Mouse (Mus musculus) neural tube, embryonic 14.5 days (tissue): ENCODE measurements around the gene Ripor2. TPM values are rescaled to one million over a fixed set of nuclear protein-coding genes. Genes with fewer than 3 reads are reported as not detected.

Source experiments
- ATAC-seq: fragments of 200-750 bp; cut with Nextera tagmentation; 2 replicates; pipeline ENCODE4 v1.8.0; 2017; ENCODE audit warnings: low read depth, mild to moderate bottlenecking, moderate TSS enrichment, moderate library complexity
- H3K27ac ChIP-seq: fragments of 300-500 bp; sonication (generic); 2 replicates; pipeline ENCODE4 v1.5.1; 2014; ENCODE audit warnings: low read depth, mild to moderate bottlenecking, control low read depth, low read length, moderate library complexity, mixed read lengths
- H3K27me3 ChIP-seq: fragments of 300-500 bp; sonication (generic); 2 replicates; pipeline ENCODE4 v1.6.1; 2014; ENCODE audit warnings: low read length; ENCODE audit not compliant: control insufficient read depth, insufficient read depth
- H3K36me3 ChIP-seq: fragments of 300-500 bp; sonication (generic); 2 replicates; pipeline ENCODE4 v1.6.1; 2014; ENCODE audit warnings: low read length, mixed read lengths; ENCODE audit not compliant: control insufficient read depth, insufficient read depth
- H3K4me1 ChIP-seq: fragments of 300-500 bp; sonication (generic); 2 replicates; pipeline ENCODE4 v1.6.1; 2014; ENCODE audit warnings: low read length; ENCODE audit not compliant: control insufficient read depth, insufficient read depth
- H3K4me2 ChIP-seq: fragments of 300-500 bp; sonication (generic); 2 replicates; pipeline ENCODE4 v1.6.1; 2014; ENCODE audit warnings: mild to moderate bottlenecking, low read depth, low read length, control low read depth
- H3K4me3 ChIP-seq: fragments of 300-500 bp; sonication (generic); 2 replicates; pipeline ENCODE4 v1.5.1; 2014; ENCODE audit warnings: low read depth, low read length, control low read depth, mixed read lengths
- H3K9ac ChIP-seq: fragments of 300-500 bp; sonication (generic); replicated peaks from 2 replicates; pipeline ENCODE4 v1.6.1; 2014; ENCODE audit warnings: low read depth, mild to moderate bottlenecking, control low read depth, low read length, mixed read lengths
- H3K9me3 ChIP-seq: fragments of 300-500 bp; sonication (generic); 2 replicates; pipeline ENCODE4 v1.6.1; 2016; ENCODE audit warnings: low read length; ENCODE audit not compliant: control insufficient read depth
- WGBS: fragments of 180-500 bp; shearing (Covaris S2); extraction: QIAGEN DNeasy Blood & Tissue Kit; methylation state at CpG from one replicate; pipeline ENCODE4 v1.1.7; 2014; 5-methylcytosine and 5-hydroxymethylcytosine counted together
- polyA plus RNA-seq: library from polyadenylated mRNA; unstranded; fragments of >200 nt; fragmentation: Nextera tagmentation; extraction: Ambion mirVana; gene quantifications from 2 replicates; pipeline ENCODE4 v1.2.1, GENCODE M21; 2014

Ripor2 gene
- polyA plus RNA-seq, 1 experiment from 2014 or later = 28.6 TPM

DNA sequence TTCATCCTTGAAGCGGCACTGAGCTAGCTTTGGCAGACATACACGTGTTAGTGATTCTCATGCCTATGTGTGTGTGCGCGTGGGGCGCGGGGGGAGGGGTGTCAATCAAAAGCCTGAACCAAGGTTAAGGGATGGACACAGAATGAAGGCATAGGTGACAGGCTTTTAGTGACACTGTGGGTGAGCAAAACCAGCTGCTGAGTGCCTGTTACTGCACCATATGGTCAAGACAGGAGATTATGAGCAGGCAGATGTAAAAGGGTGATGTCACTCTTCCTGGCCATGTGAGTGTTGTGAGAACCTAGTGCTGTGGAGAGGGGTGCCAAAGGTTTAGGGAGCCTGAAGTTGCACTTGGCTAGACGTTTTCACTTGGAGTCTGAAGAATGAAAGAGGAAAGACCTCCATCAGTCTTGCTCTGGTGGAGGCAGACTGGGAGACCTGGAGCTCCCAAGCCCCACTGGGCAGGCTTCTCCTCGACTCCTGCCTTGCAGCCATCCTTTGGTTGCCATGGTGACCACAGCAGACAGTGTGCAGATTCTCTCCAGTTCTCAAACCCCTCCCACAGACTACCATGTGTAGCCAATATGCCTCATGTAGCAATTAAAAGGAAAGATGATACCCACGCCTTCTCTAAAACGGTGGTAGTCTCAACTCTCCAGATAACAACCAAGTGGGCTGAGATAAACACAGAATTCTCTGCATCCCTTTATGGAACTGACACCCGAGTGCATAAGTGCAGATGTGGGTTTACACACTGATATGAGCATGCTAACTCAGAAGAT is 5.5 kb upstream of the Ripor2 start:
- H3K4me2 ChIP-seq = no peak overlapping the region
- 48% methylated on average over 11 of the region's 11 CpGs for WGBS
- peak; percentile 96 for ATAC-seq
- no peaks in the 10 kb centered on the region for H3K27me3 ChIP-seq
- H3K4me1 ChIP-seq = peaks cover 11% of the 10 kb centered on the region; the same call in 1 of the 2 replicates
- H3K27ac ChIP-seq = peak overlapping the region; percentile 68
- no peak overlapping the region for H3K9ac ChIP-seq
- no peaks in the 10 kb centered on the region for H3K36me3 ChIP-seq
- no peak overlapping the region for H3K4me3 ChIP-seq
- no peaks in the 10 kb centered on the region for H3K9me3 ChIP-seq

DNA sequence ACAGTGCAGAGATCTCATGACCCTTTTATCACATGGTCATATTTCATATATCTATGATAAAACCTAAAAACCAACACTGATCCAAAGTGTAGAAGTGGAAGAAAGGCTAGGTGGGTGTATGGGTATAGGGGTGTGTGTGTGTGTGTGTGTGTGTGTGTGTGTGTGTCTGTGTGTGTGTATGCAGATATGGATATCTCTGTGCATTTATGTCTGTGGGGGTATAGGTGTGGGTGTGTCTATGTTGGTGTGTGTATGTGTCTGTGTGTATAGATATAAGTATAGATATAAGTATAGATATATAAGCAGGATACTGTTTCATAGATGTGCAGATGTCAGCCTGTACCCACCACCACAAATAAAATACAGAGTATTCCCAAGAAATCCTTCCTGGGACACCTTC is 3.7 kb upstream of the Ripor2 start:
- H3K9me3 ChIP-seq = no peaks in the 10 kb centered on the region
- H3K36me3 ChIP-seq = no peaks in the 10 kb centered on the region
- peaks cover 11% of the 10 kb centered on the region; the same call in 1 of the 2 replicates for H3K4me1 ChIP-seq
- H3K4me3 ChIP-seq = no peak overlapping the region
- H3K4me2 ChIP-seq = no peak overlapping the region
- H3K27me3 ChIP-seq = no peaks in the 10 kb centered on the region
- no peak overlapping the region for H3K9ac ChIP-seq
- H3K27ac ChIP-seq = no peak overlapping the region
- ATAC-seq = no peak

DNA sequence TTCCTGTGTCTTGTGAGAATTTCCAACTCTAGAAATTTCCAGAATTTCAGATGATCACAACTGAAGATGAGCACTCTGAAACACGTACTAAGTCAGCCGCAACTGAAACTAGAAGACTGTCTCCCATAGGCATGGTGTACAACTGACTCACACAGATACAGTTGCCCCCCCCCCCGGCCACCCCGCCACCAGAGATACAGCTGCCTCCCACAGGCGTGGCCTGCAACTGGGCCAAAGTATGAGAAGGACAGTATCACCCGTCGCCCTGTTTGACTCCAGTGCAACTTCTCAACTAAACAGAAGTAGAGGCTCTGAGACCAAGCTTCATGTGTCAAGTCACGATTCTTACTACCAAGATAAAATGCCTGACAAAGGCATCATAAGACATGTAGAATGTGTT is 1.2 kb upstream of the Ripor2 start:
- 87% methylated on average over 8 of the region's 8 CpGs for WGBS
- Histone ChIP-seq H3K4me1 (peaks cover 11% of the 10 kb centered on the region; the same call in 1 of the 2 replicates), H3K36me3 (no peaks in the 10 kb centered on the region), H3K27ac (no peak overlapping the region), H3K9me3 (no peaks in the 10 kb centered on the region), H3K4me2 (no peak overlapping the region), H3K4me3 (no peak overlapping the region), H3K27me3 (no peaks in the 10 kb centered on the region), H3K9ac (no peak overlapping the region)
- ATAC-seq = no peak

DNA sequence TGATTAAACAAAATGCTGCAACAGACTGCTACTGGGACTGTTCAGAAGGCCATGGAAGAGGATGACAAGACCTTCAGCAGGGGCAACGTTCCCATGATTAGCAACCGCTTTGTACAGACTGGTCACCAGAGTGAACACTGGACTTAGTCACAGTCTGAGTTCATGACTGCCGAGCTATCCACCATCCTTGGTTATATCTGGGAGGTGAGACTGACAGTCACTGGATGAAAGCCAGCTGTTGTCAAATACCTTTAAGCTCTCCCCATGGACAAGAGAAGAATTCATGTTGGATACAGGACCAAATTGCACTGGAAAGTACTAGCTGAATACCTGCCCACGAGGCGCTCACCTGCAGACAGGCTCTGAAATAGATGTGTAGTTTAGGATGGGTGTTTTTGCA is 2.4 kb downstream of the Ripor2 start:
- no peak overlapping the region for H3K27ac ChIP-seq
- no peak overlapping the region for H3K4me2 ChIP-seq
- no peaks in the 10 kb centered on the region for H3K27me3 ChIP-seq
- WGBS = 89% methylated on average over 5 of the region's 5 CpGs
- no peaks in the 10 kb centered on the region for H3K9me3 ChIP-seq
- no peak overlapping the region for H3K9ac ChIP-seq
- no peak for ATAC-seq
- H3K4me3 ChIP-seq = no peak overlapping the region
- H3K4me1 ChIP-seq = no peaks in the 10 kb centered on the region
- H3K36me3 ChIP-seq = no peaks in the 10 kb centered on the region

DNA sequence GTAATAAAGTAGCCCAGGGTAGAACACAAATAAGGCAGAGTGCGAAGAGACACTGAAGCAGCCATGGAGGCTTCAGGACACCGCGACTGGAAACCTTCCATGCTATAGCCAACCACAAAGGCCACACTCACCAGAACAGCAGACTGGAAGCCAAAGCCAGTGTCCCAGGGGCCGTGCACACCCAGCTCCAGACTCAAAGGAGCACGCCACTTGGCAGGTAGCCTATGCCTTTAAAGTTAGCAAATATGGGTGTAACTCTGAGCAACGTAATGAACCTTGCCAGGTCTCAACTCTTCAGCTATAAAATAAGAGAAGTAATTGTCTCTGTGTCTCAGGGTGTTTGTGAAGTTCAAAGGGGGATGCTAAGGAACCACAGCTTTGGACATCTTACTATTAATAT is 2.9 kb downstream of the Ripor2 start:
- no peaks in the 10 kb centered on the region for H3K36me3 ChIP-seq

DNA sequence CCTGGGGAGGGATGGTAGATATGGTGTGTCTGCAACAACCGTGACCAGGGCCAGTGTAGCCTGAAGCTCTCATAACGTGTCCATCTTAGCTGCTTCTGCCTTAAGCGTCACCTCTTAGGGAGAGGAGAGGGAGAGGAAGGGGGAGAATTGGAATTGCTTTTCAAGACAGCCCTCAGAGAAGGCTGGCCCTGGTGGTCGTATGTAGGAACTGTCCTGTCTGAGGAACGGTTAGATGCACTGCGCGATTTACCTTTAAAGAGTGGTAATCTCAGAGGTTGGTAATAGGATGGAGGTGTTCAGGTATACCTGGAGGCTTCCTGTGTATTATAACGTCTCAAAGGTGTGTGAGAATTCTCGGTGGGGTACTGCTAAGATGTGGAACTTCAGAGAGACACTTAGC is 3.4 kb downstream of the Ripor2 start:
- Histone ChIP-seq H3K27me3 (no peaks in the 10 kb centered on the region), H3K4me1 (no peaks in the 10 kb centered on the region), H3K4me3 (no peak overlapping the region), H3K9ac (no peak overlapping the region), H3K4me2 (no peak overlapping the region), H3K36me3 (no peaks in the 10 kb centered on the region), H3K27ac (no peak overlapping the region), H3K9me3 (no peaks in the 10 kb centered on the region)
- no peak for ATAC-seq
- WGBS = 62% methylated on average over 9 of the region's 9 CpGs

More for the DNA sequence above, 2.9 kb downstream of the Ripor2 start:
- Histone ChIP-seq H3K4me3 (no peak overlapping the region), H3K4me1 (no peaks in the 10 kb centered on the region), H3K9ac (no peak overlapping the region), H3K9me3 (no peaks in the 10 kb centered on the region), H3K27ac (no peak overlapping the region), H3K27me3 (no peaks in the 10 kb centered on the region), H3K4me2 (no peak overlapping the region)
- 92% methylated on average over 6 of the region's 6 CpGs for WGBS
- no peak for ATAC-seq

DNA sequence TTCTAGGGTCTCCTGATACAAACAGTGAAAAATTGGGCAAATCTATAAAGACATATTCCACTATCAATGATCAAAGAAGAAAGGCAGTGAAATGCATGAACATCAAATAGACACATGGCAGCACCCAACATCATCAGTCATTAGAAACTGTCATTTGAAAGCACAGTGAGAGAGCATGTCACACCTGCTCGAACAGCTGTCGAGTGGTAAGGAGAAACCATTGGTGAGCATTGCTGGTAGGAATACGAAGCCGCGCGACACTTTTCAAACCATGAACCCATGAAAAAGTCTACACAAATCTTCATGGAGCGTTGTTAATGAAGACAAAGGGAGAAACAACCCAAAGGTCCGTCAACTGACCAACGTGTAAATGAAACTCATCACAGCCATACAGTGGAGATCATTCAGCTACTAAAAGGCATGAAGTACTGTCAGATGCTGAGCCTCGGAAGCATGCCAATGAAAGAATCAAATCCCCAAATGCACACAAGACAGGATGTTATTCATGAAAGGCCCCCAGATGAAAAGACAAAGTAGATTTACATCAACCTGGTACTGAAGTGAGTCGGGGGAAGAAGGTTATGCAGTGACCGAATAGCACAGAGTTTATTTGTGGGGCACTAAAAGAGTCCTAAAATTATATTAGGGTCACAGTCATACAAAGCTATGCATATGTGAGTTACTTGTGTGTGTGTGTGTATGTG is 5.4 kb downstream of the Ripor2 start:
- H3K27me3 ChIP-seq = no peaks in the 10 kb centered on the region
- no peak overlapping the region for H3K9ac ChIP-seq
- ATAC-seq = no peak
- 87% methylated on average over 12 of the region's 12 CpGs for WGBS
- H3K4me3 ChIP-seq = no peak overlapping the region
- H3K9me3 ChIP-seq = no peaks in the 10 kb centered on the region
- no peak overlapping the region for H3K27ac ChIP-seq
- no peaks in the 10 kb centered on the region for H3K36me3 ChIP-seq
- H3K4me2 ChIP-seq = no peak overlapping the region
- no peaks in the 10 kb centered on the region for H3K4me1 ChIP-seq

DNA sequence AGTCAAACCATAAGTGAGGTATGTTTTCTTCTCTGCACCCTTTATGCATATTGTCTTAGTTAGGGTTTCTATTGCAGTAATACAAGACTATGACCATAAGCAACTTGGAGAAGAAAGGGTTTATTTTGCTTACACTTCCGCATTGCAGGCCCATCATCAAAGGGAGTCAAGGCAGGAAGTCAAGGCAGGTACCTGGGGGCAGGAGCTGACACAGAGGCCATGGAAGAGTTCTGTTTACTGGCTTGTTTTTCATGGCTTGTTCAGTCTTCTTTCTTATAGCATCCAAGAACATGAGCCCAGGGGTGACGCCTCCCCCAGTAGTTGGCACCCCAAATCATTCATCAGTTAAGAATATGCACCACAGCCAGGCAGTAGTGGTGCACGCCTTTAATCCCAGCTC is 6.6 kb downstream of the Ripor2 start:
- no peak overlapping the region for H3K9ac ChIP-seq

DNA sequence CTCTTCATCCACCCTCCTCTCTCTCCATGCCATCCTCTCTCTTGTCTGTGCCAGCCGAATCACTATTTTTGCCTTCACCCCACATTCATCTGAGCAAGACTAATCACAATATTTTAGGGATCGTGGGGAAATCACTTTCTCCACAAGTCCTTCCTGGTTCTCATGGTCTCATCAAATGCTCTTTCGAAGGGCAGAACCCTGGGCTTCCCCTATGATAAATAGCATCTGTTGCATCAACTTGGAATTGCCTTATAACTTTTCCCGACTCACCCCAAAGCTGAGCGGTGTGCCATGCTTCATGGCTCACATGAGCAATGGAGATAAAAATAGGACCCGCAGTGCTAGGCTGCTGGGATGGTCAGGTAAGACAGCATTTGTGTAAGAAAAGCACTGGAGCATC is 9.7 kb downstream of the Ripor2 start:
- no peak for ATAC-seq
- Histone ChIP-seq H3K36me3 (no peaks in the 10 kb centered on the region), H3K4me3 (no peak overlapping the region), H3K4me1 (no peaks in the 10 kb centered on the region), H3K27ac (no peak overlapping the region), H3K27me3 (no peaks in the 10 kb centered on the region), H3K9ac (no peak overlapping the region), H3K4me2 (no peak overlapping the region), H3K9me3 (no peaks in the 10 kb centered on the region)
- WGBS = 93% methylated on average over 6 of the region's 6 CpGs

More for the DNA sequence above, 6.6 kb downstream of the Ripor2 start:
- no peaks in the 10 kb centered on the region for H3K4me1 ChIP-seq
- H3K9me3 ChIP-seq = no peaks in the 10 kb centered on the region
- no peak overlapping the region for H3K4me2 ChIP-seq
- no peaks in the 10 kb centered on the region for H3K36me3 ChIP-seq
- no peak for ATAC-seq
- H3K27me3 ChIP-seq = no peaks in the 10 kb centered on the region
- no peak overlapping the region for H3K4me3 ChIP-seq
- 94% methylated on average over 3 of the region's 3 CpGs for WGBS
- no peak overlapping the region for H3K27ac ChIP-seq
